Mouse (Mus musculus): ENCODE data around the gene Chat. TPM values are rescaled to one million over a fixed set of nuclear protein-coding genes. Genes with fewer than 3 reads are reported as not detected.

Gene Chat
- polyA plus RNA-seq, 1 experiment from 2014 or later = 3.4 TPM

- no peaks in the 10 kb centered on the region for H3K9me3 ChIP-seq (ENCODE audit: control insufficient read depth, low read length)
- no peaks in the 10 kb centered on the region for H3K4me1 ChIP-seq (replicated peaks; ENCODE audit: control insufficient read depth, insufficient read depth, low read length)
- DNase-seq (ENCODE audit: low spot score) = no peak
- WGBS = 76% methylated on average over 9 of the region's 9 CpGs
- no peaks in the 10 kb centered on the region for H3K27me3 ChIP-seq (ENCODE audit: control insufficient read depth, insufficient read depth, low read length)
- H3K27ac ChIP-seq = no peak overlapping the region
- H3K4me3 ChIP-seq (replicated peaks; ENCODE audit: low read length) = no peak overlapping the region
- H3K9ac ChIP-seq = no peak overlapping the region
- H3K4me2 ChIP-seq (replicated peaks) = no peak overlapping the region
- no peaks in the 10 kb centered on the region for H3K36me3 ChIP-seq (replicated peaks; ENCODE audit: control insufficient read depth, insufficient read depth)
- no peak for ATAC-seq (ENCODE audit: low FRiP score)
Measured at GRCm38 (mm10) chr14:32502764-32503688, 37.2 kb upstream of the Chat start.

- no peaks in the 10 kb centered on the region for H3K4me1 ChIP-seq (replicated peaks; ENCODE audit: control insufficient read depth, insufficient read depth, low read length)
- 72% methylated on average over 2 of the region's 2 CpGs for WGBS
- no peak overlapping the region for H3K27ac ChIP-seq
- no peak overlapping the region for H3K9ac ChIP-seq
- no peak overlapping the region for H3K4me3 ChIP-seq (replicated peaks; ENCODE audit: low read length)
- H3K27me3 ChIP-seq (ENCODE audit: control insufficient read depth, insufficient read depth, low read length) = no peaks in the 10 kb centered on the region
- DNase-seq (ENCODE audit: low spot score) = no peak
- ATAC-seq (ENCODE audit: low FRiP score) = no peak
- no peaks in the 10 kb centered on the region for H3K9me3 ChIP-seq (ENCODE audit: control insufficient read depth, low read length)
- H3K36me3 ChIP-seq (replicated peaks; ENCODE audit: control insufficient read depth, insufficient read depth) = no peaks in the 10 kb centered on the region
- no peak overlapping the region for H3K4me2 ChIP-seq (replicated peaks)
Measured at GRCm38 (mm10) chr14:32501303-32501702, 35.5 kb upstream of the Chat start.

- H3K9ac ChIP-seq = no peak overlapping the region
- H3K27me3 ChIP-seq (ENCODE audit: control insufficient read depth, insufficient read depth, low read length) = no peaks in the 10 kb centered on the region
- ATAC-seq (ENCODE audit: low FRiP score) (no peak), DNase-seq (ENCODE audit: low spot score) (no peak)
- H3K27ac ChIP-seq = no peak overlapping the region
- WGBS = 75% methylated on average over 8 of the region's 8 CpGs
- H3K4me3 ChIP-seq (replicated peaks; ENCODE audit: low read length) = no peak overlapping the region
- no peaks in the 10 kb centered on the region for H3K9me3 ChIP-seq (ENCODE audit: control insufficient read depth, low read length)
- no peak overlapping the region for H3K4me2 ChIP-seq (replicated peaks)
- no peaks in the 10 kb centered on the region for H3K36me3 ChIP-seq (replicated peaks; ENCODE audit: control insufficient read depth, insufficient read depth)
- H3K4me1 ChIP-seq (replicated peaks; ENCODE audit: control insufficient read depth, insufficient read depth, low read length) = 0 out of 2 replicates have a peak, but pooled peaks cover 4% of the 10 kb centered on the region
Measured at GRCm38 (mm10) chr14:32496115-32496850, 30.5 kb upstream of the Chat start.

GRCm38 (mm10) chr14:32492521-32492920 lies 26.7 kb upstream of the Chat start:
- peak overlapping the region; percentile 28 for H3K4me3 ChIP-seq (replicated peaks; ENCODE audit: low read length)
- ATAC-seq (ENCODE audit: low FRiP score) = no peak
- peak overlapping the region; percentile 47 for H3K9ac ChIP-seq
- H3K36me3 ChIP-seq (replicated peaks; ENCODE audit: control insufficient read depth, insufficient read depth) = no peaks in the 10 kb centered on the region
- H3K4me1 ChIP-seq (replicated peaks; ENCODE audit: control insufficient read depth, insufficient read depth, low read length) = 0 out of 2 replicates have a peak, but pooled peaks cover 4% of the 10 kb centered on the region
- H3K4me2 ChIP-seq (replicated peaks) = peak overlapping the region; percentile 54
- H3K27me3 ChIP-seq (ENCODE audit: control insufficient read depth, insufficient read depth, low read length) = no peaks in the 10 kb centered on the region
- no peak for DNase-seq (ENCODE audit: low spot score)
- no peaks in the 10 kb centered on the region for H3K9me3 ChIP-seq (ENCODE audit: control insufficient read depth, low read length)
- WGBS = 13% methylated on average over 13 of the region's 13 CpGs
- H3K27ac ChIP-seq = no peak overlapping the region

- H3K9ac ChIP-seq = no peak overlapping the region
- DNase-seq (ENCODE audit: low spot score) = peak; percentile 78
- no peak overlapping the region for H3K27ac ChIP-seq
- no peaks in the 10 kb centered on the region for H3K4me1 ChIP-seq (replicated peaks; ENCODE audit: control insufficient read depth, insufficient read depth, low read length)
- ATAC-seq (ENCODE audit: low FRiP score) = no peak
- no peaks in the 10 kb centered on the region for H3K27me3 ChIP-seq (ENCODE audit: control insufficient read depth, insufficient read depth, low read length)
- no peak overlapping the region for H3K4me2 ChIP-seq (replicated peaks)
- no peaks in the 10 kb centered on the region for H3K36me3 ChIP-seq (replicated peaks; ENCODE audit: control insufficient read depth, insufficient read depth)
- H3K9me3 ChIP-seq (ENCODE audit: control insufficient read depth, low read length) = no peaks in the 10 kb centered on the region
- H3K4me3 ChIP-seq (replicated peaks; ENCODE audit: low read length) = no peak overlapping the region
- WGBS = 12% methylated on average over 3 of the region's 3 CpGs
Measured at GRCm38 (mm10) chr14:32482061-32482460, 16.3 kb upstream of the Chat start.

- no peaks in the 10 kb centered on the region for H3K9me3 ChIP-seq (ENCODE audit: control insufficient read depth, low read length)
- H3K4me1 ChIP-seq (replicated peaks; ENCODE audit: control insufficient read depth, insufficient read depth, low read length) = no peaks in the 10 kb centered on the region
- WGBS = 79% methylated on average over 1 of the region's 1 CpGs
- no peaks in the 10 kb centered on the region for H3K36me3 ChIP-seq (replicated peaks; ENCODE audit: control insufficient read depth, insufficient read depth)
- no peak overlapping the region for H3K4me2 ChIP-seq (replicated peaks)
- no peak overlapping the region for H3K4me3 ChIP-seq (replicated peaks; ENCODE audit: low read length)
- H3K9ac ChIP-seq = no peak overlapping the region
- no peak for DNase-seq (ENCODE audit: low spot score)
- ATAC-seq (ENCODE audit: low FRiP score) = no peak
- H3K27ac ChIP-seq = no peak overlapping the region
- H3K27me3 ChIP-seq (ENCODE audit: control insufficient read depth, insufficient read depth, low read length) = no peaks in the 10 kb centered on the region
Measured at GRCm38 (mm10) chr14:32477581-32477980, 11.8 kb upstream of the Chat start.

GRCm38 (mm10) chr14:32476559-32476958 lies 10.8 kb upstream of the Chat start:
- no peak overlapping the region for H3K4me3 ChIP-seq (replicated peaks; ENCODE audit: low read length)
- DNase-seq (ENCODE audit: low spot score) (no peak), ATAC-seq (ENCODE audit: low FRiP score) (no peak)
- H3K27me3 ChIP-seq (ENCODE audit: control insufficient read depth, insufficient read depth, low read length) = no peaks in the 10 kb centered on the region
- H3K4me1 ChIP-seq (replicated peaks; ENCODE audit: control insufficient read depth, insufficient read depth, low read length) = no peaks in the 10 kb centered on the region
- H3K9ac ChIP-seq = no peak overlapping the region
- no peak overlapping the region for H3K27ac ChIP-seq
- no peaks in the 10 kb centered on the region for H3K36me3 ChIP-seq (replicated peaks; ENCODE audit: control insufficient read depth, insufficient read depth)
- no peak overlapping the region for H3K4me2 ChIP-seq (replicated peaks)
- H3K9me3 ChIP-seq (ENCODE audit: control insufficient read depth, low read length) = no peaks in the 10 kb centered on the region
- 80% methylated on average over 6 of the region's 6 CpGs for WGBS

GRCm38 (mm10) chr14:32472996-32473395 lies 7.2 kb upstream of the Chat start:
- H3K9ac ChIP-seq = no peak overlapping the region
- no peaks in the 10 kb centered on the region for H3K36me3 ChIP-seq (replicated peaks; ENCODE audit: control insufficient read depth, insufficient read depth)
- no peak overlapping the region for H3K27ac ChIP-seq
- H3K4me1 ChIP-seq (replicated peaks; ENCODE audit: control insufficient read depth, insufficient read depth, low read length) = no peaks in the 10 kb centered on the region
- H3K27me3 ChIP-seq (ENCODE audit: control insufficient read depth, insufficient read depth, low read length) = 0 out of 2 replicates have a peak, but pooled peaks cover under 1% of the 10 kb centered on the region
- no peak overlapping the region for H3K4me2 ChIP-seq (replicated peaks)
- 15% methylated on average over 4 of the region's 4 CpGs for WGBS
- H3K4me3 ChIP-seq (replicated peaks; ENCODE audit: low read length) = no peak overlapping the region
- ATAC-seq (ENCODE audit: low FRiP score) (peak; percentile 77; the same call in 1 of the 2 replicates), DNase-seq (ENCODE audit: low spot score) (peak; percentile 78)
- H3K9me3 ChIP-seq (ENCODE audit: control insufficient read depth, low read length) = no peaks in the 10 kb centered on the region

GRCm38 (mm10) chr14:32467606-32468005 lies 1.8 kb upstream of the Chat start:
- Histone ChIP-seq H3K36me3 (replicated peaks; ENCODE audit: control insufficient read depth, insufficient read depth) (no peaks in the 10 kb centered on the region), H3K27ac (no peak overlapping the region), H3K4me1 (replicated peaks; ENCODE audit: control insufficient read depth, insufficient read depth, low read length) (peaks cover 12% of the 10 kb centered on the region), H3K9me3 (ENCODE audit: control insufficient read depth, low read length) (no peaks in the 10 kb centered on the region), H3K9ac (no peak overlapping the region), H3K27me3 (ENCODE audit: control insufficient read depth, insufficient read depth, low read length) (peaks cover 55% of the 10 kb centered on the region), H3K4me2 (replicated peaks) (no peak overlapping the region), H3K4me3 (replicated peaks; ENCODE audit: low read length) (no peak overlapping the region)
- DNase-seq (ENCODE audit: low spot score) (peak; percentile 55), ATAC-seq (ENCODE audit: low FRiP score) (no peak)
- 19% methylated on average over 5 of the region's 5 CpGs for WGBS
